Mouse (Mus musculus) liver, embryonic 12.5 days (tissue): Measurements from ENCODE around the gene Nsun5. TPM values are rescaled to one million over a fixed set of nuclear protein-coding genes. Genes with fewer than 3 reads are reported as not detected.

Source experiments
- ATAC-seq: fragments of 200-750 bp; cut with Nextera tagmentation; 2 replicates; pipeline ENCODE4 v1.8.0; 2017; ENCODE audit warnings: moderate number of reproducible peaks, mild to moderate bottlenecking, moderate library complexity
- H3K27ac ChIP-seq: fragments of 300-500 bp; sonication (generic); 2 replicates; pipeline ENCODE4 v1.5.1; 2016; ENCODE audit warnings: mild to moderate bottlenecking
- H3K27me3 ChIP-seq: fragments of 300-500 bp; sonication (generic); replicated peaks from 2 replicates; pipeline ENCODE4 v1.6.1; 2016; ENCODE audit warnings: mild to moderate bottlenecking, moderate library complexity
- H3K36me3 ChIP-seq: fragments of 300-500 bp; sonication (generic); 2 replicates; pipeline ENCODE4 v1.6.1; 2016; ENCODE audit warnings: mild to moderate bottlenecking, moderate library complexity
- H3K4me1 ChIP-seq: fragments of 300-500 bp; sonication (generic); 2 replicates; pipeline ENCODE4 v1.6.1; 2016
- H3K4me2 ChIP-seq: fragments of 300-500 bp; sonication (generic); 2 replicates; pipeline ENCODE4 v1.6.1; 2016; ENCODE audit warnings: mild to moderate bottlenecking, moderate library complexity
- H3K4me3 ChIP-seq: fragments of 300-500 bp; sonication (generic); 2 replicates; pipeline ENCODE4 v1.5.1; 2016; ENCODE audit warnings: mild to moderate bottlenecking, moderate library complexity
- H3K9ac ChIP-seq: fragments of 300-500 bp; sonication (generic); 2 replicates; pipeline ENCODE4 v1.6.1; 2016; ENCODE audit warnings: mild to moderate bottlenecking, moderate library complexity
- H3K9me3 ChIP-seq: fragments of 300-500 bp; sonication (generic); replicated peaks from 2 replicates; pipeline ENCODE4 v1.6.1; 2016; ENCODE audit warnings: mild to moderate bottlenecking, moderate library complexity
- WGBS: fragments of 180-500 bp; shearing (Covaris S2); methylation state at CpG from one replicate; pipeline ENCODE4 v1.1.7; 2016; ENCODE audit not compliant: insufficient replicate concordance; 5-methylcytosine and 5-hydroxymethylcytosine counted together
- polyA plus RNA-seq: library from polyadenylated mRNA; unstranded; fragments of >200 nt; fragmentation: Nextera tagmentation; extraction: Ambion mirVana; gene quantifications from 2 replicates; pipeline ENCODE4 v1.2.1, GENCODE M21; 2016

Gene Nsun5
- polyA plus RNA-seq, 1 experiment from 2014 or later, result 33.6 TPM

- H3K4me3 ChIP-seq, result no peak overlapping the region
- H3K36me3 ChIP-seq, result peaks cover 98% of the 10 kb centered on the region
- no peak overlapping the region for H3K4me2 ChIP-seq
- WGBS, result 57% methylated on average over 2 of the region's 2 CpGs
- no peak overlapping the region for H3K27ac ChIP-seq
- no peaks in the 10 kb centered on the region for H3K9me3 ChIP-seq
- no peak for ATAC-seq
- H3K4me1 ChIP-seq, result peaks cover 1% of the 10 kb centered on the region; the same call in 1 of the 2 replicates
- H3K27me3 ChIP-seq, result no peaks in the 10 kb centered on the region
- no peak overlapping the region for H3K9ac ChIP-seq
Measured at GRCm38 (mm10) chr5:135376341-135376740, 6.6 kb downstream of the Nsun5 start.

GRCm38 (mm10) chr5:135380681-135381080 is 10.9 kb downstream of the Nsun5 start:
- peaks cover 100% of the 10 kb centered on the region for H3K36me3 ChIP-seq
- ATAC-seq, result no peak
- 90% methylated on average over 4 of the region's 4 CpGs for WGBS

GRCm38 (mm10) chr5:135381356-135381925 is 11.7 kb downstream of the Nsun5 start:
- WGBS, result 85% methylated on average over 10 of the region's 10 CpGs
- H3K27ac ChIP-seq, result no peak overlapping the region
- H3K4me2 ChIP-seq, result no peak overlapping the region
- H3K36me3 ChIP-seq, result peaks cover 98% of the 10 kb centered on the region
- no peaks in the 10 kb centered on the region for H3K4me1 ChIP-seq
- no peak overlapping the region for H3K4me3 ChIP-seq
- no peaks in the 10 kb centered on the region for H3K9me3 ChIP-seq
- no peaks in the 10 kb centered on the region for H3K27me3 ChIP-seq
- no peak overlapping the region for H3K9ac ChIP-seq
- ATAC-seq, result no peak

More at GRCm38 (mm10) chr5:135380681-135381080, 10.9 kb downstream of the Nsun5 start:
- H3K4me1 ChIP-seq, result no peaks in the 10 kb centered on the region
- H3K4me3 ChIP-seq, result no peak overlapping the region
- no peak overlapping the region for H3K27ac ChIP-seq
- no peaks in the 10 kb centered on the region for H3K9me3 ChIP-seq
- no peak overlapping the region for H3K4me2 ChIP-seq
- H3K9ac ChIP-seq, result no peak overlapping the region
- H3K27me3 ChIP-seq, result no peaks in the 10 kb centered on the region

- WGBS, result 81% methylated on average over 7 of the region's 7 CpGs
- H3K27ac ChIP-seq, result no peak overlapping the region
- peak; percentile 41; the same call in 1 of the 2 replicates for ATAC-seq
Measured at GRCm38 (mm10) chr5:135382746-135383145, 13.0 kb downstream of the Nsun5 start.

GRCm38 (mm10) chr5:135383771-135384170 is 14.0 kb downstream of the Nsun5 start:
- H3K27ac ChIP-seq, result no peak overlapping the region
- no peak overlapping the region for H3K4me2 ChIP-seq
- peaks cover 98% of the 10 kb centered on the region for H3K36me3 ChIP-seq
- no peak overlapping the region for H3K4me3 ChIP-seq
- ATAC-seq, result no peak
- H3K9ac ChIP-seq, result no peak overlapping the region
- H3K4me1 ChIP-seq, result no peaks in the 10 kb centered on the region
- 83% methylated on average over 10 of the region's 10 CpGs for WGBS
- H3K27me3 ChIP-seq, result no peaks in the 10 kb centered on the region
- no peaks in the 10 kb centered on the region for H3K9me3 ChIP-seq

More at GRCm38 (mm10) chr5:135382746-135383145, 13.0 kb downstream of the Nsun5 start:
- Histone ChIP-seq H3K27me3 (no peaks in the 10 kb centered on the region), H3K9ac (no peak overlapping the region), H3K4me2 (no peak overlapping the region), H3K9me3 (no peaks in the 10 kb centered on the region), H3K36me3 (peaks cover 98% of the 10 kb centered on the region), H3K4me3 (no peak overlapping the region), H3K4me1 (no peaks in the 10 kb centered on the region)

GRCm38 (mm10) chr5:135394004-135394823 is 24.5 kb downstream of the Nsun5 start, which contains the start of gene Pom121:
TSS of gene Pom121 (minus strand) at chr5:135394546.
- peaks cover 32% of the 10 kb centered on the region for H3K36me3 ChIP-seq
- H3K9me3 ChIP-seq, result no peaks in the 10 kb centered on the region
- ATAC-seq, result peak; percentile 85
- H3K27me3 ChIP-seq, result peaks cover 2% of the 10 kb centered on the region; the same call in 1 of the 2 replicates
- peaks cover 30% of the 10 kb centered on the region for H3K4me1 ChIP-seq
- H3K9ac ChIP-seq, result peak within 1 kb of the TSS; percentile 98
- H3K4me3 ChIP-seq, result peak within 1 kb of the TSS; percentile 94
- under 1% methylated on average over 84 of the region's 110 CpGs for WGBS
- H3K4me2 ChIP-seq, result peak within 1 kb of the TSS; percentile 81
- peak within 1 kb of the TSS; percentile 93 for H3K27ac ChIP-seq

- no peak overlapping the region for H3K27ac ChIP-seq
Measured at GRCm38 (mm10) chr5:135395826-135396225, 26.1 kb downstream of the Nsun5 start.

GRCm38 (mm10) chr5:135399382-135399781 is 29.6 kb downstream of the Nsun5 start:
- no peak for ATAC-seq
- 51% methylated on average over 6 of the region's 6 CpGs for WGBS
- Histone ChIP-seq H3K27ac (no peak overlapping the region), H3K27me3 (peaks cover 8% of the 10 kb centered on the region; the same call in 1 of the 2 replicates), H3K4me1 (peaks cover 16% of the 10 kb centered on the region), H3K9ac (no peak overlapping the region), H3K4me2 (no peak overlapping the region), H3K9me3 (no peaks in the 10 kb centered on the region), H3K4me3 (no peak overlapping the region), H3K36me3 (no peaks in the 10 kb centered on the region)

More at GRCm38 (mm10) chr5:135395826-135396225, 26.1 kb downstream of the Nsun5 start:
- H3K4me2 ChIP-seq, result 0 out of 2 replicates have a peak overlapping the region, but pooled peaks have one; percentile 81
- H3K4me3 ChIP-seq, result no peak overlapping the region
- no peaks in the 10 kb centered on the region for H3K9me3 ChIP-seq
- peaks cover 8% of the 10 kb centered on the region; the same call in 1 of the 2 replicates for H3K27me3 ChIP-seq
- peaks cover 15% of the 10 kb centered on the region for H3K36me3 ChIP-seq
- peaks cover 30% of the 10 kb centered on the region for H3K4me1 ChIP-seq
- ATAC-seq, result 0 out of 2 replicates have a peak, but pooled peaks have one; percentile 29
- WGBS, result 38% methylated on average over 5 of the region's 5 CpGs
- H3K9ac ChIP-seq, result no peak overlapping the region

GRCm38 (mm10) chr5:135400244-135400643 is 30.5 kb downstream of the Nsun5 start:
- 8% methylated on average over 2 of the region's 2 CpGs for WGBS
- Histone ChIP-seq H3K27me3 (peaks cover 8% of the 10 kb centered on the region; the same call in 1 of the 2 replicates), H3K4me2 (no peak overlapping the region), H3K9me3 (no peaks in the 10 kb centered on the region), H3K4me3 (no peak overlapping the region), H3K27ac (no peak overlapping the region), H3K36me3 (no peaks in the 10 kb centered on the region), H3K4me1 (peaks cover 9% of the 10 kb centered on the region), H3K9ac (no peak overlapping the region)
- ATAC-seq, result no peak

- Histone ChIP-seq H3K4me1 (no peaks in the 10 kb centered on the region), H3K4me2 (no peak overlapping the region), H3K4me3 (no peak overlapping the region), H3K27me3 (0 out of 2 replicates have a peak, but pooled peaks cover 3% of the 10 kb centered on the region), H3K9ac (no peak overlapping the region), H3K36me3 (no peaks in the 10 kb centered on the region), H3K9me3 (no peaks in the 10 kb centered on the region), H3K27ac (no peak overlapping the region)
- WGBS, result 40% methylated on average over 20 of the region's 20 CpGs
- no peak for ATAC-seq
Measured at GRCm38 (mm10) chr5:135404623-135405022, 34.9 kb downstream of the Nsun5 start.

GRCm38 (mm10) chr5:135405437-135405836 is 35.7 kb downstream of the Nsun5 start:
- no peaks in the 10 kb centered on the region for H3K27me3 ChIP-seq
- H3K4me3 ChIP-seq, result no peak overlapping the region
- ATAC-seq, result no peak
- H3K4me2 ChIP-seq, result no peak overlapping the region
- 72% methylated on average over 9 of the region's 9 CpGs for WGBS
- peaks cover 3% of the 10 kb centered on the region; the same call in 1 of the 2 replicates for H3K36me3 ChIP-seq
- no peaks in the 10 kb centered on the region for H3K9me3 ChIP-seq
- H3K4me1 ChIP-seq, result no peaks in the 10 kb centered on the region
- H3K9ac ChIP-seq, result no peak overlapping the region
- H3K27ac ChIP-seq, result no peak overlapping the region

- Histone ChIP-seq H3K4me1 (no peaks in the 10 kb centered on the region), H3K9ac (no peak overlapping the region), H3K9me3 (no peaks in the 10 kb centered on the region), H3K36me3 (peaks cover 3% of the 10 kb centered on the region; the same call in 1 of the 2 replicates), H3K4me2 (no peak overlapping the region), H3K4me3 (no peak overlapping the region), H3K27ac (no peak overlapping the region), H3K27me3 (no peaks in the 10 kb centered on the region)
- no peak for ATAC-seq
- WGBS, result 72% methylated on average over 4 of the region's 4 CpGs
Measured at GRCm38 (mm10) chr5:135408114-135408513, 38.4 kb downstream of the Nsun5 start.
